Mouse (Mus musculus) MEL (cell line): ENCODE results near the gene Acta2.

ENCODE experiments used
- CTCF ChIP-seq, 3 experiments: IDR thresholded peaks in 2 of 3; conservative IDR thresholded peaks in 1 of 3; 2 replicates each; pipeline ENCODE4 v1.5.1; 2011 to 2012; ENCODE audit warnings: low read length in 3 of 3, low read depth in 2 of 3, mild to moderate bottlenecking in 2 of 3, improper control_type of control experiment in 1 of 3, inconsistent platforms in 1 of 3, mixed read lengths in 1 of 3, moderate library complexity in 1 of 3; ENCODE audit not compliant: control insufficient read depth in 1 of 3, insufficient read depth in 1 of 3, poor library complexity in 1 of 3, severe bottlenecking in 1 of 3
- KAT2A ChIP-seq: conservative IDR thresholded peaks from 2 replicates; pipeline ENCODE4 v1.6.1; 2012; ENCODE audit warnings: low read depth, low read length, improper control_type of control experiment, inconsistent platforms
- MAZ ChIP-seq: IDR thresholded peaks from 2 replicates; pipeline ENCODE4 v1.6.1; 2012; ENCODE audit warnings: low read depth, mild to moderate bottlenecking, inconsistent platforms, low read length, improper control_type of control experiment
- MEF2A ChIP-seq: IDR thresholded peaks from 2 replicates; pipeline ENCODE4 v1.6.1; 2014; ENCODE audit warnings: low read depth, mild to moderate bottlenecking, inconsistent platforms, low read length, improper control_type of control experiment; ENCODE audit not compliant: poor library complexity, insufficient replicate concordance, severe bottlenecking; ENCODE audit errors: extremely low read depth
- POLR2A ChIP-seq, 2 experiments: IDR thresholded peaks; 2 replicates each; pipeline ENCODE4 v1.6.1; 2011 to 2012; ENCODE audit warnings: low read length in 2 of 2, mild to moderate bottlenecking in 2 of 2, control low read depth in 1 of 2, improper control_type of control experiment in 1 of 2, low read depth in 1 of 2, moderate library complexity in 1 of 2; ENCODE audit not compliant: control insufficient read depth in 1 of 2, insufficient read depth in 1 of 2, poor library complexity in 1 of 2
- RCOR1 ChIP-seq: IDR thresholded peaks from 2 replicates; pipeline ENCODE4 v1.6.1; 2012; ENCODE audit warnings: low read depth, mild to moderate bottlenecking, inconsistent platforms, low read length, improper control_type of control experiment
- SIN3A ChIP-seq: IDR thresholded peaks from 2 replicates; pipeline ENCODE4 v1.6.1; 2012; ENCODE audit warnings: low read length, improper control_type of control experiment, inconsistent platforms
- TAL1 ChIP-seq: IDR thresholded peaks from 2 replicates; pipeline ENCODE4 v1.6.1; 2012; ENCODE audit warnings: mild to moderate bottlenecking, inconsistent platforms, low read length, moderate library complexity, mixed read lengths
- TBP ChIP-seq: IDR thresholded peaks from 2 replicates; pipeline ENCODE4 v1.8.0; 2011; ENCODE audit warnings: low read depth, low read length, improper control_type of control experiment

- no peak for TF ChIP-seq KAT2A
- no peak for TF ChIP-seq CTCF (IDR thresholded peaks at IDR 0.05 in 2 of 3, conservative IDR thresholded peaks at IDR 0.05 in 1 of 3; ENCODE audit: control insufficient read depth in 1 of 3, insufficient read depth in 1 of 3, low read depth in 2 of 3, low read length in 3 of 3, poor library complexity in 1 of 3, severe bottlenecking in 1 of 3)
- TF ChIP-seq POLR2A (IDR thresholded peaks at IDR 0.05; ENCODE audit: control insufficient read depth in 1 of 2, insufficient read depth in 1 of 2, low read depth in 1 of 2, low read length in 2 of 2, poor library complexity in 1 of 2) = no peak
- no peak for TF ChIP-seq MEF2A
- no peak for TF ChIP-seq TAL1
- TF ChIP-seq TBP = no peak
- TF ChIP-seq MAZ = no peak
- TF ChIP-seq RCOR1 = no peak
- TF ChIP-seq SIN3A = no peak
Measured at GRCm38 (mm10) chr19:34216956-34217355, 38.4 kb downstream of the Acta2 start.
